Mouse (Mus musculus) intestine, embryonic 16.5 days (tissue): ENCODE measurements around the gene Rasgef1c. TPM values are rescaled to one million over a fixed set of nuclear protein-coding genes. Genes with fewer than 3 reads are reported as not detected.

Source experiments
- ATAC-seq: fragments of 200-750 bp; cut with Nextera tagmentation; 2 replicates; pipeline ENCODE4 v1.8.0; 2017; ENCODE audit warnings: moderate TSS enrichment, moderate library complexity
- H3K27ac ChIP-seq: fragments of 300-500 bp; sonication (generic); 2 replicates; pipeline ENCODE4 v1.5.1; 2014; ENCODE audit warnings: mild to moderate bottlenecking, low read length
- H3K27me3 ChIP-seq: fragments of 300-500 bp; sonication (generic); replicated peaks from 2 replicates; pipeline ENCODE4 v1.6.1; 2014; ENCODE audit warnings: low read length, control low read depth, mixed read lengths; ENCODE audit not compliant: control insufficient read depth, insufficient read depth
- H3K36me3 ChIP-seq: fragments of 300-500 bp; sonication (generic); 2 replicates; pipeline ENCODE4 v1.6.1; 2014; ENCODE audit warnings: low read length, control low read depth; ENCODE audit not compliant: control insufficient read depth, insufficient read depth
- H3K4me1 ChIP-seq: fragments of 300-500 bp; sonication (generic); 2 replicates; pipeline ENCODE4 v1.6.1; 2014; ENCODE audit warnings: low read length, control low read depth, mixed read lengths; ENCODE audit not compliant: control insufficient read depth, insufficient read depth
- H3K4me2 ChIP-seq: fragments of 300-500 bp; sonication (generic); 2 replicates; pipeline ENCODE4 v1.6.1; 2014; ENCODE audit warnings: low read depth, low read length, control low read depth
- H3K4me3 ChIP-seq: fragments of 300-500 bp; sonication (generic); 2 replicates; pipeline ENCODE4 v1.5.1; 2014; ENCODE audit warnings: mild to moderate bottlenecking, low read length
- H3K9ac ChIP-seq: fragments of 300-500 bp; sonication (generic); 2 replicates; pipeline ENCODE4 v1.6.1; 2014; ENCODE audit warnings: low read depth, low read length
- H3K9me3 ChIP-seq: fragments of 300-500 bp; sonication (generic); 2 replicates; pipeline ENCODE4 v1.6.1; 2016; ENCODE audit warnings: low read length, control low read depth; ENCODE audit not compliant: control insufficient read depth
- WGBS: fragments of 180-500 bp; shearing (Covaris S2); extraction: QIAGEN DNeasy Blood & Tissue Kit; methylation state at CpG from one replicate; pipeline ENCODE4 v1.1.7; 2014; 5-methylcytosine and 5-hydroxymethylcytosine counted together
- polyA plus RNA-seq: library from polyadenylated mRNA; unstranded; fragments of >200 nt; fragmentation: Nextera tagmentation; extraction: Ambion mirVana; gene quantifications from 2 replicates; pipeline ENCODE4 v1.2.1, GENCODE M21; 2015

Gene Rasgef1c
- polyA plus RNA-seq, 1 experiment from 2014 or later = 0.28 TPM

GRCm38 (mm10) chr11:49934322-49934721 lies 32.7 kb downstream of the Rasgef1c start:
- no peaks in the 10 kb centered on the region for H3K4me1 ChIP-seq
- 64% methylated on average over 10 of the region's 10 CpGs for WGBS
- H3K4me2 ChIP-seq = no peak overlapping the region
- H3K36me3 ChIP-seq = no peaks in the 10 kb centered on the region
- 0 out of 2 replicates have a peak overlapping the region, but pooled peaks have one; percentile 33 for H3K27ac ChIP-seq
- no peaks in the 10 kb centered on the region for H3K9me3 ChIP-seq
- no peak overlapping the region for H3K9ac ChIP-seq
- no peak for ATAC-seq
- no peak overlapping the region for H3K4me3 ChIP-seq
- H3K27me3 ChIP-seq = no peaks in the 10 kb centered on the region

DNA sequence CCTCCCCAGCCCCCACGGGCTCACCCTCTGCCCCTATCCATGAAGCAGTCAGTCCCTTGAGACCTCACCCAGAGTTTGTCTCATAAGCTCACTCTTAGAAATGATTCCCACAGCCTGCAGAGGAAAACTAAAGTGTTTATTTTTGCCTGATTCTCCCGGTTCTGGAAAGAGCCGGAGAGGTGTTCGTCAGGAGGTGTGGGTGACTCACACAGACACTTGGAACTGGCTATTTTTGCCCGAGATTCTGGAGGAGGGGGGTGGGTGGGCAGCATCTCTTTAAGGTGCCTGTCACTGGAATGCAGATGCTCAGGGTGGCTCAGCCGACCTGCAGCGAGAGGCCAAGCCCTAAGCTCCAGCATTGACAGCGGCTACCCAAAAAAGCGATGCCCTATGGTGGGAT lies 34.8 kb downstream of the Rasgef1c start:
- no peak overlapping the region for H3K9ac ChIP-seq
- H3K4me3 ChIP-seq = no peak overlapping the region
- 72% methylated on average over 9 of the region's 9 CpGs for WGBS
- no peaks in the 10 kb centered on the region for H3K36me3 ChIP-seq
- ATAC-seq = no peak
- H3K4me1 ChIP-seq = no peaks in the 10 kb centered on the region
- H3K9me3 ChIP-seq = no peaks in the 10 kb centered on the region
- H3K27me3 ChIP-seq = no peaks in the 10 kb centered on the region
- no peak overlapping the region for H3K4me2 ChIP-seq
- H3K27ac ChIP-seq = no peak overlapping the region

GRCm38 (mm10) chr11:49937779-49938178 lies 36.1 kb downstream of the Rasgef1c start:
- no peaks in the 10 kb centered on the region for H3K9me3 ChIP-seq
- no peak for ATAC-seq
- no peak overlapping the region for H3K27ac ChIP-seq
- no peak overlapping the region for H3K4me3 ChIP-seq
- H3K4me2 ChIP-seq = no peak overlapping the region
- no peaks in the 10 kb centered on the region for H3K36me3 ChIP-seq
- WGBS = 90% methylated on average over 6 of the region's 6 CpGs
- no peak overlapping the region for H3K9ac ChIP-seq
- no peaks in the 10 kb centered on the region for H3K4me1 ChIP-seq
- no peaks in the 10 kb centered on the region for H3K27me3 ChIP-seq

GRCm38 (mm10) chr11:49938258-49939164 lies 36.9 kb downstream of the Rasgef1c start:
- no peaks in the 10 kb centered on the region for H3K36me3 ChIP-seq
- WGBS = 69% methylated on average over 4 of the region's 4 CpGs

GRCm38 (mm10) chr11:49942841-49943240 lies 41.2 kb downstream of the Rasgef1c start:
- Histone ChIP-seq H3K4me3 (no peak overlapping the region), H3K4me2 (no peak overlapping the region), H3K27ac (no peak overlapping the region), H3K27me3 (no peaks in the 10 kb centered on the region), H3K9me3 (no peaks in the 10 kb centered on the region), H3K36me3 (no peaks in the 10 kb centered on the region), H3K4me1 (no peaks in the 10 kb centered on the region), H3K9ac (no peak overlapping the region)
- ATAC-seq = no peak
- WGBS = 70% methylated on average over 4 of the region's 4 CpGs

More at GRCm38 (mm10) chr11:49938258-49939164, 36.9 kb downstream of the Rasgef1c start:
- Histone ChIP-seq H3K27ac (no peak overlapping the region), H3K4me3 (no peak overlapping the region), H3K4me2 (no peak overlapping the region), H3K9ac (no peak overlapping the region), H3K4me1 (no peaks in the 10 kb centered on the region), H3K9me3 (no peaks in the 10 kb centered on the region), H3K27me3 (no peaks in the 10 kb centered on the region)
- ATAC-seq = no peak

- Histone ChIP-seq H3K9me3 (no peaks in the 10 kb centered on the region), H3K4me1 (no peaks in the 10 kb centered on the region), H3K4me2 (no peak overlapping the region), H3K36me3 (no peaks in the 10 kb centered on the region), H3K27me3 (no peaks in the 10 kb centered on the region), H3K4me3 (no peak overlapping the region), H3K27ac (no peak overlapping the region), H3K9ac (no peak overlapping the region)
- 79% methylated on average over 5 of the region's 5 CpGs for WGBS
- no peak for ATAC-seq
Observed at GRCm38 (mm10) chr11:49943901-49944300, 42.3 kb downstream of the Rasgef1c start.

- WGBS = 91% methylated on average over 4 of the region's 4 CpGs
- H3K9me3 ChIP-seq = no peaks in the 10 kb centered on the region
- no peaks in the 10 kb centered on the region for H3K36me3 ChIP-seq
- H3K9ac ChIP-seq = no peak overlapping the region
- H3K4me3 ChIP-seq = no peak overlapping the region
- ATAC-seq = no peak
- H3K27me3 ChIP-seq = no peaks in the 10 kb centered on the region
- H3K4me2 ChIP-seq = no peak overlapping the region
- H3K27ac ChIP-seq = no peak overlapping the region
- H3K4me1 ChIP-seq = no peaks in the 10 kb centered on the region
Observed at GRCm38 (mm10) chr11:49945726-49946125, 44.1 kb downstream of the Rasgef1c start.

- H3K9me3 ChIP-seq = no peaks in the 10 kb centered on the region
- H3K27me3 ChIP-seq = no peaks in the 10 kb centered on the region
- no peaks in the 10 kb centered on the region for H3K36me3 ChIP-seq
- no peak overlapping the region for H3K4me2 ChIP-seq
- 78% methylated on average over 5 of the region's 5 CpGs for WGBS
- H3K27ac ChIP-seq = no peak overlapping the region
- no peaks in the 10 kb centered on the region for H3K4me1 ChIP-seq
- H3K9ac ChIP-seq = no peak overlapping the region
- no peak overlapping the region for H3K4me3 ChIP-seq
- ATAC-seq = no peak
Observed at GRCm38 (mm10) chr11:49949839-49950238, 48.2 kb downstream of the Rasgef1c start.

- Histone ChIP-seq H3K9me3 (no peaks in the 10 kb centered on the region), H3K4me1 (no peaks in the 10 kb centered on the region), H3K4me2 (no peak overlapping the region), H3K27ac (no peak overlapping the region), H3K4me3 (no peak overlapping the region), H3K27me3 (no peaks in the 10 kb centered on the region), H3K36me3 (no peaks in the 10 kb centered on the region), H3K9ac (no peak overlapping the region)
- ATAC-seq = no peak
- WGBS = 98% methylated on average over 6 of the region's 6 CpGs
Observed at GRCm38 (mm10) chr11:49953616-49954015, 52.0 kb downstream of the Rasgef1c start.
